Mouse (Mus musculus) CH12F3 (cell line): ENCODE measurements at regions not wholly inside any gene's neighbourhood (a gene's known extent, or its start where the extent isn't known, plus 50 kb on each side); places are given as distances from the start of the nearest gene placed in this dataset.

Source experiments
- in situ Hi-C: fragments of 300-500 bp; cut with MboI; formaldehyde crosslinking; loops from 2 replicates; pipeline ENCODE4 v1.14.3; 2020; ENCODE audit warnings: low sequenced_read_pairs

DNA sequence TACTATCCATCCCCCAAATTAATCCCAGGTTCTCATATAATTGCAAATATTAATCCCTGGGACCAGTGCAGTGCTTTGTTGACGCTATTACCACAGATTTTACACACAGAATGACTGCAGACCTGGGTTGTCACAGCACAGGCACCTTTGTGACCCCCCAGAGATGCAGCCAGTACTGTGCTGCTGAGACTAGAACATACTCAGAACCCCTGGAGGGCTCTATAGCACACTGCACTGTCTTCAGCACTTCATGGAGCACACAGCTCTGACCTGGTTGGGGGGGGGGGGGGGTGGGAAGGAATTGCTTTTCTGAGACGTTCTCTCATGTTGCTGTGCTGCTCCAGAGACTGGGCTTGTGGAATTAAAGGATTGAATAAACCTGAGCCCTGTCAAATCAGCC lies 154.9 kb upstream of the Gm34302 start:
- in situ Hi-C loops: no loop called here

DNA sequence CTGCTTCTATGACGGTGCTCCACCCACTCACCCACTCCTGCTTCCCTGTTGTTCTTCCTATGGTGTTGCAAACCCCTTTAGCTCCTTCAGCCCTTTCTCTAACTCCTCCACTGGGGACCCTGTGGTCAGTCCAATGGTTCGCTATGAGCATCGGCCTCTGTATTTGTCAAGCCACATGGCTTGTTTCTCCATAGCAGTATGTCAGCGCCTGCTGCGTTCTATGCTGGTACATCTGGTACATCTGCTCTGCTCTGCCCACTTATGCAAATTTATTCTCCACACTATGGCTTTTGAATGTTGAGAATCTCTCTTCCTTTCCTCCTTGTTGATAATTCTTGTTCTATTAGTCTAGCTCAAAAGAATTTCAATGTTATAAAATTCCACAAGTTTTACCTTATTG lies 154.2 kb upstream of the Gm34302 start:
- in situ Hi-C loops: no loop called here

- in situ Hi-C loops: no loop called here
These were observed 144.0 kb upstream of the Gm34302 start for GRCm38 (mm10) chr3:63627724-63628123.

DNA sequence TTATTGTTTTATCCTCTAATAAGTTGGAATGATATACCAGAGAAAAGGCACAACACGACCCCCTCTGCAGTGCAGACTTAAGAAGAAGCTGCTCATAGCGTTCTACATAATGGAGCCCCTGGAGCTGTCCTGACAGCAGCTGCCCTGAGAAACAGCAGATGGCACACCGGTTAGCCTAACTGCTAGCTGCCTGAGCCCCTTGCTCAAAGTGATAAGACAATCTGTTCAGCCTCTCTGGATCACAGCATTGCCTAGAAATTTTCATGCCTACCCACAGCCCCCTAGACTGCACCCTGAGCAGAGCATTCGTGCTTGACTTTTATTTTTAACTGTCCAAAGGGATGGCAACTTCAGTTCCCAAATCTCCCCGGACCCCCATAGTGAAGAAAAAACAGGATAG lies 132.4 kb upstream of the Gm34302 start:
- in situ Hi-C loops: no loop called here

- in situ Hi-C loops: no loop called here
These were observed 130.0 kb upstream of the Gm34302 start for GRCm38 (mm10) chr3:63613652-63614051.

- in situ Hi-C loops: no loop called here
These were observed 129.2 kb upstream of the Gm34302 start for GRCm38 (mm10) chr3:63612767-63613363.

DNA sequence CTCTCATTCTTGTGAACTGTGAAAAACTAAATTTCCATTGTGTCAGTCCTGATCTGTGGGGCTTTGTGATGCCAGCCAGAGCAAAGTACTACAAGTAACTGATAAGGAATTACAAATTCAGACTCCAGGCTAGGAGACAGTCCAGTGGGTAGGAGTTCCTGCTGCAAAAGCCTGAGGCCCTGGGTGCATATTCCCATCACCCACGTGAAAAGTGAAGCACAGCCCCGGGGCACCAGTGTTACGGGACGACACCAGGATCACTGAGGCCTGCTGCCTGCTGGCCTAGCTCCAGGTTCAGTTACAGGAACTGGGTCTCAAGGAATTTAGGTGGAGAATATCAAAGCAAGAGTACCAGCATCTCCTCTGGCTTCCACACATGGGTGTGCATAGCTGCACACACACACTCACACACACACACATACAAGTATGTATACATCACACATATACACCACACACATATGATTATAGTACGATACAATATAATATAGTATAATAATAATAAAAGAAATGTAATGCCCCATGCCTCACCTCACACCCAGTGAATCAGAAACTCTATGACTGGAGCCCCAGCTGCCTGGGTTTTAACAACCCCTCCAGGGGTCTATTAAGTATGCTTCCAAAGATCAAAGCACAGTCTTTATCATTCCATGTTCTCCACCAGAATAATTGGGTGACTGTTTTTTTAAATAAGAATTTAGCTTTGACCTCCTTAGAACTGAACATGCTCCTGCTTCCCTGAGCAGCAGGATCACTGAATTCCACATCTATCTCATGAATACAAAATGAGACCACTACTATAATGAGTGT lies 126.6 kb upstream of the Gm34302 start:
- in situ Hi-C loops: no loop called here

GRCm38 (mm10) chr3:63609454-63610112 lies 125.9 kb upstream of the Gm34302 start:
- in situ Hi-C loops: no loop called here

GRCm38 (mm10) chr3:63582717-63583696 lies 99.3 kb upstream of the Gm34302 start:
- in situ Hi-C loops: no loop called here

- in situ Hi-C loops: no loop called here
These were observed 98.5 kb upstream of the Gm34302 start for GRCm38 (mm10) chr3:63582180-63582579.

DNA sequence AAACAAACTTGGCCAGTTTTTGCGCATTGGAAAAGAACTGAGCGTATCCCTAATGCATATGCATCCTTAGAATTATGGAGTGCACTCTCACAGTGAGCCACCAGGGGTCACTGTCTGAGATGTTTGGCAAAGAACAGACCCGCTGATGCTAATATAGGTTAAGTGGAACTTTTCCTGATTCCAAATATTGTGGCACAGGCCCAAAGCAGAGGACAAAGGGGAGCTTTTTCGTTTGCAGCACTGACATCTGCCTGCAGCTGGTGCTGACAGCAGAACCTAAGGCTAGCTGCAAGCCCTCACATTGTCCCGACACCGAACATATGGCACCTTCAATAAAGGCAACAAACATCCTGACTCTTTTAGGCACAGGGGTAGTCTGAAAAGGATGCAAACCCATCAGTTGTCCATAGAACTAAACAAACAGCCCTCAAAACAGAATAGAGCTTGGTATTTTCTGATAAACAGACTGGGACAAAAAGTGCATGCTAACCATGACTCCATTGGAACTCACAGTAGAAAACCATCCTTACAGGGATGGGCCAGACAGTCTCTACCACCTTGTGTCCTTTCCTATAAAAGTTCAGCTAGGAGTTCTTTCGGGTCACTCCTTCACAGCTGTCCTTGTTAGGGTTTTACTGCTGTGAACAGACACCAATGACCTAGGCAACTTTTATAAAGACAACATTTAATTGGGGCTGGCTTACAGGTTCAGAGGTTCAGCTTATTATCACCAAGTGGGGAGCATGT lies 87.1 kb upstream of the Gm34302 start:
- in situ Hi-C loops: loop anchor here (25.0 kb wide), 1 partner anchor 1267 kb away; the partner anchor contains the start of gene Vmn2r7

GRCm38 (mm10) chr3:63570082-63570481 lies 86.4 kb upstream of the Gm34302 start:
- in situ Hi-C loops: loop anchor here (25.0 kb wide), 1 partner anchor 1267 kb away; the partner anchor contains the start of gene Vmn2r7

DNA sequence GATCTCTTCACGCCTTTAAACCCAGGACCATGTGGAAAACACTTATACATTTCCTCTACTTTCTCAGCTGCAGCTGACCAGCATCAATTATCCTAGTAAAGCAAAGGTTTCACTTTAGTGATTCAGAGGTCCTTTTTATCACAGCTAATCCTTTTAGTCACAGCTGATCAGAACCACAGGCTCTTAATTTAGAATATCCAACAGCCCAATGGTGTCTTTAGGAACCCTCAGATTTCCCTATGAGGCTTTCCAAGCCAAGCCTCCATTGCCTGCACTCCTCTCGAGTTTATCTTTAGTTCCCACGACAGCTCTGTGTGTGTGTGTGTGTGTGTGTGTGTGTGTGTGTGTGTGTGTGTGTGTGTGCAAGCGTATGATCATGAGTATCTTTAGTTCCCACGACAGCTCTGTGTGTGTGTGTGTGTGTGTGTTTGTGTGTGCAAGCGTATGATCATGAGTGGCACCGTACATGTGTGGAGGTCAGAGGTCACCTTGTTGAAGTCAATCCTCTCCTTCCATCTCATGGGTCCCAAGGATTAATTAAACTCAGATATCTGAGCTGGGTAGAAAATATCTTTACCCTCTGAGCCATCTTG lies 85.4 kb upstream of the Gm34302 start:
- in situ Hi-C loops: loop anchor here (25.0 kb wide), 1 partner anchor 1268 kb away; the partner anchor contains the start of gene Vmn2r7

GRCm38 (mm10) chr3:63567726-63568125 lies 84.0 kb upstream of the Gm34302 start:
- in situ Hi-C loops: loop anchor here (25.0 kb wide), 1 partner anchor 1270 kb away; the partner anchor contains the start of gene Vmn2r7

DNA sequence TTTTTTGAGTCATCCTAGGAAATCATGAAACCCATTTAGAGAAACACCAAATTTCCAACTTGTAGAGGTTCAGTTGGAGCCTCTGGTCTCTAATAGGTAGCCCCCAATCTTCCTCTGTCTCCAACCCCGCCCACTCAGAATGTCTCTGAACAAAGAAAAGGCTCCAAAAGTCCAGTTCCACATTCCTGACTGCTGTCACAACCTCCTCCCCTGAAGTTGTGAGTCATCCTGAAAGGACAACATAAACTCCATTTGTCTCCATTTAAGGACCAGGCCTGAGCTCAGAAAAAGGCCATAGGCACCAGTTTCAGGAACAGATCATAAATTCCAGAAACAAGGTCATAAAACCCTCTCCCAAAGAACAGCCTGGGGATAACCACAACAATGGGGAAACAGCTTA lies 79.4 kb upstream of the Gm34302 start:
- in situ Hi-C loops: loop anchor here (25.0 kb wide), 1 partner anchor 1274 kb away; the partner anchor contains the start of gene Vmn2r7

DNA sequence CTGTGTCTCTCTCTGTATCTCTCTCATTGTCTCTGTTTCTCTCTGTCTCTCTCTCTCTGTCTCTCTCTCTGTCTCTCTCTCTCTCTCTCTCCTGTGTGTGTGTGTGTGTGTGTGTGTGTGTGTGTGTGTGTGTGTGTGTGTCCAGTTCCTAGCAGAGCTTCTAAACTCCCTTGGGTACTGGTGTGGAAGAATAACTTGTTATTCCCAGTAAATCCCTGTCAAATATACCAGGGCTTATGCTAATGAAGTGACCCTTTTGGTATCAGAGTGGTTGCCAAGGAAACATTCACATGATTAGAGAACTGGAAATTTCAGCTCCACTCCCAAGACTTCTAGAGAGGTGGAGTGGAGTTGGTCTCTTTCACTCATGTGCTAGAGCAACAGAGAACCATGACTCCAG lies 78.9 kb upstream of the Gm34302 start:
- in situ Hi-C loops: loop anchor here (25.0 kb wide), 1 partner anchor 1275 kb away; the partner anchor contains the start of gene Vmn2r7

DNA sequence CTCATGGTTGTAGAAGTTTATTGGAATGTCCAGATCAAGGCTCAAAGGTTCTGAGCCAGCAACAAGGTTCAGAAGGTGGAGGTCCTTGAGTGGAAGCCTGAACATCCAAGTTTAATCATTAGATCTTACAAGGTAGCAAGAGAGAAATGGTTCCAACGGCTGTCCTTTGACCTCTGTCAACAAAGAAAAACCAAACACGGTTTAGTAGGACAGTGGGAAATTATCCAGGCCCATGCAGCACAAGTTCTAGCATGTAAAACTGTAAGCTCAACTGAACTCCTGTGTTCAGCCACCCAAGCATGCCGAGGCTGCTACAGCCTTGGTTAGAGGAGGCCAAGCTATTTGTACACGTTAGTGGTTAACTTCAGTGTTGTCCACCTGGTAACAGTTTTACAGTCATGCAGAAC lies 77.1 kb upstream of the Gm34302 start:
- in situ Hi-C loops: loop anchor here (25.0 kb wide), 1 partner anchor 1277 kb away; the partner anchor contains the start of gene Vmn2r7

DNA sequence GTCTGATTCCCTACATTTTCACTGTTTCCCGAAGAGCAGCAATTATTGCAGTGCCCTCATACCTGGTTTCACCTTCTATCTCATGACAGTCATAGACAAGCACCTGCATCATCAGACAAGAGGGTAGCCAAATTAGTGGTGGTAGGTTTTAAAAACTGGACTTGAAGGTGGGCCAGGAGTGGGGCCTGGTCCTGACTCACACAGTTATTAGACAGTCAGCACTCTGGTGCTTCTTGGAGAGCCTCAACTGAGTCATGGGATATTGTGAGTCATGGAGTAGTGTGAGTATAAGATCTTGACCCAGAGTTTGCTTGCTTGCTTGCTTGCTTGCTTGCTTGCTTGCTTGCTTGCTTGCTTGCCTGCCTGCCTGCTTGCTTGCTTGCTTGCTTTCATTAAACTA lies 73.1 kb upstream of the Gm34302 start:
- in situ Hi-C loops: loop anchor here (5.0 to 25.0 kb wide), 2 partner anchors 311 to 1281 kb away; partner anchors contain the start of gene Vmn2r7

- in situ Hi-C loops: loop anchor here (5.0 to 25.0 kb wide), 2 partner anchors 312 to 1282 kb away; partner anchors contain the start of gene Vmn2r7
These were observed 71.2 kb upstream of the Gm34302 start for GRCm38 (mm10) chr3:63554872-63555271.
